Mouse (Mus musculus) embryo, embryonic 11 days (tissue): ENCODE measurements around the gene Cfap100.
A peak's percentile ranks its signal among the peaks of the same experiment; 100 is the strongest.

Experiments
- DNase-seq: peaks from one replicate; pipeline ENCODE4 v3.0.0-alpha.2; 2015

Gene Cfap100

GRCm38 (mm10) chr6:90453751-90454150 is 25.2 kb upstream of the Cfap100 start:
- no peak for DNase-seq

- DNase-seq = no peak
Measured at GRCm38 (mm10) chr6:90452603-90453002, 24.0 kb upstream of the Cfap100 start.

GRCm38 (mm10) chr6:90451512-90451911 is 22.9 kb upstream of the Cfap100 start:
- DNase-seq = no peak

GRCm38 (mm10) chr6:90450697-90451096 is 22.1 kb upstream of the Cfap100 start:
- no peak for DNase-seq

GRCm38 (mm10) chr6:90450179-90450578 is 21.6 kb upstream of the Cfap100 start:
- DNase-seq = peak; percentile 79

GRCm38 (mm10) chr6:90446883-90447282 is 18.3 kb upstream of the Cfap100 start:
- no peak for DNase-seq

GRCm38 (mm10) chr6:90437041-90437440 is 8.4 kb upstream of the Cfap100 start:
- no peak for DNase-seq

- no peak for DNase-seq
Measured at GRCm38 (mm10) chr6:90436192-90436907, 7.8 kb upstream of the Cfap100 start.

- peak; percentile 86 for DNase-seq
Measured at GRCm38 (mm10) chr6:90435195-90435618, 6.6 kb upstream of the Cfap100 start.

- DNase-seq = no peak
Measured at GRCm38 (mm10) chr6:90434687-90435086, 6.1 kb upstream of the Cfap100 start.

- DNase-seq = no peak
Measured at GRCm38 (mm10) chr6:90431487-90431886, 2.9 kb upstream of the Cfap100 start.

GRCm38 (mm10) chr6:90429911-90430310 is 1.3 kb upstream of the Cfap100 start:
- no peak for DNase-seq

- no peak for DNase-seq
Measured at GRCm38 (mm10) chr6:90426003-90426402, 2.6 kb downstream of the Cfap100 start.

GRCm38 (mm10) chr6:90425361-90425760 is 3.2 kb downstream of the Cfap100 start:
- no peak for DNase-seq

GRCm38 (mm10) chr6:90422565-90422964 is 6.0 kb downstream of the Cfap100 start:
- peak; percentile 89 for DNase-seq

GRCm38 (mm10) chr6:90411926-90412325 is 16.7 kb downstream of the Cfap100 start:
- no peak for DNase-seq

- no peak for DNase-seq
Measured at GRCm38 (mm10) chr6:90410972-90411371, 17.6 kb downstream of the Cfap100 start.

GRCm38 (mm10) chr6:90408632-90409031 is 20.0 kb downstream of the Cfap100 start:
- DNase-seq = no peak

- no peak for DNase-seq
Measured at GRCm38 (mm10) chr6:90397291-90397690, 31.3 kb downstream of the Cfap100 start.

- DNase-seq = no peak
Measured at GRCm38 (mm10) chr6:90395751-90396150, 32.8 kb downstream of the Cfap100 start.

- DNase-seq = no peak
Measured at GRCm38 (mm10) chr6:90393948-90394347, 34.6 kb downstream of the Cfap100 start.

GRCm38 (mm10) chr6:90390629-90391028 is 38.0 kb downstream of the Cfap100 start:
- no peak for DNase-seq

- DNase-seq = no peak
Measured at GRCm38 (mm10) chr6:90381465-90381864, 47.1 kb downstream of the Cfap100 start.

GRCm38 (mm10) chr6:90377708-90378107 is 50.9 kb downstream of the Cfap100 start:
- DNase-seq = no peak

GRCm38 (mm10) chr6:90374647-90375046 is 54.0 kb downstream of the Cfap100 start:
- DNase-seq = no peak
